Mouse (Mus musculus): ENCODE data around the gene Hectd4. TPM values are rescaled to one million over a fixed set of nuclear protein-coding genes. Genes with fewer than 3 reads are reported as not detected.
A peak's percentile ranks its signal among the peaks of the same experiment; 100 is the strongest.

Gene Hectd4
- total and polyA plus RNA-seq, 2 experiments from 2014 or later: 15.9 to 107 TPM

DNA sequence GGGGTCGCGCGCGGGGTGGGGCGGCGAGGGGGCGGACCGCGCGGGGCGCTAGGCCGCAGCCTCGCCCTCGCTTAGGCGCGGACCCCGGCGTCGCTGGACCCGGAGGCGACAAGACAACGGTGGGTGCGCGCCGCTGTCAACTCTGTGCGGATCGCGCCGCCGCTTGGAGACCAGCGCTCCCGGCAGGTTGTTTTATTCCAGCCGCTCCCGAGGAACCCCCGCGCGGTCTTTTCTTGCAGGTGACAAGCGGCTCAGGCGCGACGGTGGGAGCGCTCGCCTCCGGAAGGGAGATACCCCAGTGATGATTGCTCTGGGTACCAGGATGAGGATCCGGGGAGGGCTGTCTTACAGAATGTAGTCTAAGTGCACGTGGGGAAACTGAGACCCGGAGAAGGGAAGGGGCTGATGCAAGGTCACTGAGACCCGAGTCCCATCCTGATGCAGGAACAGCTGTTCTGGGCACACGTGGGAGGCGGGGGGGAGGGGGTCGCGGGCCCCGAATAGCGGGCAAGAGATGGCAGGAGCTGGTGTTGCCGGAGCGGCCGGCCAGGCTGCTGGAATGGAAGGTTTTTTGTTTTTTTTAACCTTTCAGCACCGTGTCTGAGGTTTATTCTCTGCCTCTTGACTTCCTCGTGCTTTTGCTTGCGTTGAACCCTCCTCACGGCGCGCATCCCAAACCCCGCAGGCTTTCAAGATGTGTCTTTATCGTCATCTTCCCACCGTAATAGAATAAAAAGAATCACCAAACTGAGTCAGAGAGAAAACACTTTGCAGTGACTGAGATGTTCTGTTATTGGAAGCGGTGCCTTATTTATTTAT, 178.3 kb downstream of the Hectd4 start:
- H3K9ac ChIP-seq (replicated peaks; ENCODE audit: low read length): peak overlapping the region; percentile 93
- peak overlapping the region; percentile 86 for H3K27ac ChIP-seq
- H3K27me3 ChIP-seq (ENCODE audit: insufficient read depth, low read length): no peaks in the 10 kb centered on the region
- TF ChIP-seq CTCF (IDR thresholded peaks at IDR 0.05; ENCODE audit: low read depth): no peak
- DNase-seq (ENCODE audit: low spot score): peak; percentile 55
- peak overlapping the region; percentile 75 for H3K4me2 ChIP-seq (ENCODE audit: low read depth, low read length)
- peak overlapping the region; percentile 96 for H3K4me3 ChIP-seq (ENCODE audit: low read length)
- 1% methylated on average over 65 of the region's 67 CpGs for WGBS
- no peaks in the 10 kb centered on the region for H3K9me3 ChIP-seq (ENCODE audit: low read length)
- peak; percentile 80 for ATAC-seq
- peaks cover 12% of the 10 kb centered on the region for H3K4me1 ChIP-seq (ENCODE audit: insufficient read depth, low read length)
- H3K36me3 ChIP-seq (ENCODE audit: insufficient read depth, low read length): 0 out of 2 replicates have a peak, but pooled peaks cover 3% of the 10 kb centered on the region

DNA sequence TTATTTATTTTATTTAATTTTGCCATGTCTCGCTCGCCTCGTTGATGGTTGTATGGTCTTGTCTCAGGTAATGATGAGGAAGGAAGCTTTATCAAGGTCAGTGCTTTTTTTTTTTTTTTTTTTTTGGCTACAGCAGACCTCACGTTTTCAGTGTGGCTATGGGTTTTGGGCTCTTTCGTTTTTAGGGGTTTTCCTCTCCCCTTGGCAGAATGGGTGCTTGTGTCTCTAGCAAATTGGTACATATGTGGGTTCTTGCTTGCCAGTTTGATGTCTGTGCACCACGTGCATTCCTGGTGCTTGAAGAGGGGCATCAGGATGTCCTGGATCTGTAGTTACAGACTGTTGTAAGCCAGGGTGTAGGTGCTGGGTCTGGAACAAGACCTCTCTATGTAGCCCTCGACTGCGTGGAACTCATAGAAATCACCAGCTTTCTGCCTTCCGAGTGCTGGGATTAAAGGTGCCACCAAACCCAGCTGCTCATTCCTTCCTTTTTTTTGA, 179.0 kb downstream of the Hectd4 start:
- Histone ChIP-seq H3K27ac (no peak overlapping the region; the same call in 1 of the 2 replicates), H3K4me2 (ENCODE audit: low read depth, low read length) (peak overlapping the region; percentile 75), H3K4me3 (ENCODE audit: low read length) (peak overlapping the region; percentile 96), H3K9ac (replicated peaks; ENCODE audit: low read length) (peak overlapping the region; percentile 93), H3K36me3 (ENCODE audit: insufficient read depth, low read length) (0 out of 2 replicates have a peak, but pooled peaks cover 3% of the 10 kb centered on the region), H3K27me3 (ENCODE audit: insufficient read depth, low read length) (no peaks in the 10 kb centered on the region), H3K4me1 (ENCODE audit: insufficient read depth, low read length) (peaks cover 12% of the 10 kb centered on the region), H3K9me3 (ENCODE audit: low read length) (no peaks in the 10 kb centered on the region)
- no peak for TF ChIP-seq CTCF (IDR thresholded peaks at IDR 0.05; ENCODE audit: low read depth)
- DNase-seq (ENCODE audit: low spot score) (no peak), ATAC-seq (no peak)
- 55% methylated on average over 9 of the region's 9 CpGs for WGBS

DNA sequence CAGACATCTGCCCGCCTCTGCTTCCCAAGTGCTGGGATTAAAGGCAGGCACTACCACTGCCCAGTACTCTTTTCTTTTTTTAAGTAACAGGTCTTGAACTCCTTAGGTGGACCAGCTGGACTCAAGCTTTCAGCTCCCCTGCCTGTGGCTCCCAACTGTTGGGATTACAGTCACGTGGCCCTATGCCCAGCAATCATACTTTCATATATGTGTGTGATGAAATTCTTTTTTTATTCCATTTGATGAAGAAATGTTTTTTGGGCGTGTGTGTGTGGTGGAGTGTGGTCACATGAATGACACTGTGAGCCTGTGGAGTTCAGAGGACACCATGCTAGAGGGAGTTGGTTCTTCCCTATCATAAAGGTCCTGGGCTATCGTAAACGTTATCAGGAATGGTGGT, 179.5 kb downstream of the Hectd4 start:
- Histone ChIP-seq H3K9ac (replicated peaks; ENCODE audit: low read length) (0 out of 2 replicates have a peak overlapping the region, but pooled peaks have one; percentile 93), H3K4me2 (ENCODE audit: low read depth, low read length) (peak overlapping the region; percentile 75; the same call in 1 of the 2 replicates), H3K4me3 (ENCODE audit: low read length) (no peak overlapping the region)

DNA sequence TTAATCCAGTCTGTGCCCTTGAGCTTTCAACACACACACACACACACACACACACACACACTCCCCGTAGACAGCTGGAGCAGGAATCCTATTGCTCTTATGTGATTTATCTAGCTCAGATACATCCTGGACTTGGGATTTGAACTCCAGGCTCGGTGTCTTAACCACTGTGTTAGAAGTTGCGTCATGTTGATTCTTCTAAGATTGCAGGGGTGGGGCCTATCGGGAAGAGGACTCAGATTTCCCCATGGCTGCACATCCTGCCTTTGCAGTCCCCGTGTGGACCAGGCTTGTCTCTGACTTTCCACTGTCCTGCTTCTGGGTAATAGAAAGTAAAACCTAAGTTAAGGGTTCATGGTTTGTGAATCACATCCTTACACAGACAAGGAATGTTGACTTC, 180.0 kb downstream of the Hectd4 start:
- no peak for TF ChIP-seq CTCF (IDR thresholded peaks at IDR 0.05; ENCODE audit: low read depth)
- no peak overlapping the region for H3K4me2 ChIP-seq (ENCODE audit: low read depth, low read length)
- H3K9me3 ChIP-seq (ENCODE audit: low read length): no peaks in the 10 kb centered on the region
- no peaks in the 10 kb centered on the region for H3K27me3 ChIP-seq (ENCODE audit: insufficient read depth, low read length)
- no peak overlapping the region for H3K4me3 ChIP-seq (ENCODE audit: low read length)
- H3K4me1 ChIP-seq (ENCODE audit: insufficient read depth, low read length): peaks cover 12% of the 10 kb centered on the region
- no peak overlapping the region for H3K9ac ChIP-seq (replicated peaks; ENCODE audit: low read length)
- DNase-seq (ENCODE audit: low spot score) (no peak), ATAC-seq (no peak)
- H3K27ac ChIP-seq: no peak overlapping the region
- 76% methylated on average over 5 of the region's 5 CpGs for WGBS
- 0 out of 2 replicates have a peak, but pooled peaks cover 3% of the 10 kb centered on the region for H3K36me3 ChIP-seq (ENCODE audit: insufficient read depth, low read length)

More for the DNA sequence above, 179.5 kb downstream of the Hectd4 start:
- ATAC-seq (no peak), DNase-seq (ENCODE audit: low spot score) (no peak)
- Histone ChIP-seq H3K27ac (no peak overlapping the region), H3K4me1 (ENCODE audit: insufficient read depth, low read length) (peaks cover 12% of the 10 kb centered on the region), H3K36me3 (ENCODE audit: insufficient read depth, low read length) (0 out of 2 replicates have a peak, but pooled peaks cover 3% of the 10 kb centered on the region), H3K27me3 (ENCODE audit: insufficient read depth, low read length) (no peaks in the 10 kb centered on the region), H3K9me3 (ENCODE audit: low read length) (no peaks in the 10 kb centered on the region)
- WGBS: 87% methylated on average over 5 of the region's 5 CpGs
- no peak for TF ChIP-seq CTCF (IDR thresholded peaks at IDR 0.05; ENCODE audit: low read depth)

DNA sequence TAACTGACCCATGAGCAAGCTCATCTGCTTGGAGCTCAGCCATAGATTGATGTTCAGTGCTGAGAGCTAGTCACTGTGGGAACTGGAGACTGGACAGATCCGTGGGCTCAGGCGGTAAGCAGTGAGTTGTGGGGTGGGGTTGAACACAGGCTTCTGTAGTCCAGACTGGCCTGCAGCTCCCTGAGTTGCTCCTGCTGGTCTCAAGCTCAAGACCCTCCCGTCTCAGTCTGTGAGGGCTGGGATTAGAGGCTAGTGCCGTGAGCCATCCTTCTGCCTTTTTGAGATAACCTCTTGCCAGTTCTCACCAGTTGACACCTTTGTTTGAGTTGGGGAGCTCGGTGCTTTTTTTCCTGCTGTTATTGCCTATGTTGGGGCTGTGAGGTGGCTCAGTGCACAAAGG, 180.8 kb downstream of the Hectd4 start:
- TF ChIP-seq CTCF (IDR thresholded peaks at IDR 0.05; ENCODE audit: low read depth): no peak
- H3K36me3 ChIP-seq (ENCODE audit: insufficient read depth, low read length): 0 out of 2 replicates have a peak, but pooled peaks cover 3% of the 10 kb centered on the region
- 91% methylated on average over 5 of the region's 5 CpGs for WGBS
- no peaks in the 10 kb centered on the region for H3K27me3 ChIP-seq (ENCODE audit: insufficient read depth, low read length)
- DNase-seq (ENCODE audit: low spot score) (no peak), ATAC-seq (no peak)
- H3K4me1 ChIP-seq (ENCODE audit: insufficient read depth, low read length): peaks cover 12% of the 10 kb centered on the region
- no peak overlapping the region for H3K9ac ChIP-seq (replicated peaks; ENCODE audit: low read length)
- no peak overlapping the region for H3K27ac ChIP-seq
- H3K4me2 ChIP-seq (ENCODE audit: low read depth, low read length): no peak overlapping the region
- H3K4me3 ChIP-seq (ENCODE audit: low read length): no peak overlapping the region
- no peaks in the 10 kb centered on the region for H3K9me3 ChIP-seq (ENCODE audit: low read length)

DNA sequence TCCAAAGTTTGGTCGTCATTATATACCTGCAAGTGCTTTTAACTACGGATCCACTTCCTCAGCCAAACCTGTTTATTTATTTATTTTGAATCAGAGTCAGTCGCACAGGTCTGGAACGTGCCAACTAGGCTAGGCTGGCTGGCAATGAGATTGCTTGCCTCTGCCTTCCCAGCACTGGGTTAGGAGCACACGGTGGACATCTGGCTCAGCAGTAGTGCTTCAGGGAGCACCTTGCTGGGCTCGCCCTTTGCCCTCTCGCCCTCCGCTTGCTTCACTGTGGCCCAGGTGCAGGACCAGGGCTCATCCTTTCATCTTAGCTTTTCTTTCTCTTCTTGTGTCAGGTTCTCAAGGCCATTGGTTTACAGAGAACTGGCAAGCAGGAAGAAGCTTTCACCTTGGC, 187.8 kb downstream of the Hectd4 start:
- no peaks in the 10 kb centered on the region for H3K27me3 ChIP-seq (ENCODE audit: insufficient read depth, low read length)
- DNase-seq (ENCODE audit: low spot score) (no peak), ATAC-seq (no peak)
- no peak overlapping the region for H3K4me2 ChIP-seq (ENCODE audit: low read depth, low read length)
- no peak overlapping the region for H3K27ac ChIP-seq
- 89% methylated on average over 8 of the region's 8 CpGs for WGBS
- H3K4me3 ChIP-seq (ENCODE audit: low read length): no peak overlapping the region
- no peak for TF ChIP-seq CTCF (IDR thresholded peaks at IDR 0.05; ENCODE audit: low read depth)
- peaks cover 23% of the 10 kb centered on the region; the same call in 1 of the 2 replicates for H3K36me3 ChIP-seq (ENCODE audit: insufficient read depth, low read length)
- no peaks in the 10 kb centered on the region for H3K4me1 ChIP-seq (ENCODE audit: insufficient read depth, low read length)
- no peaks in the 10 kb centered on the region for H3K9me3 ChIP-seq (ENCODE audit: low read length)
- H3K9ac ChIP-seq (replicated peaks; ENCODE audit: low read length): no peak overlapping the region

Data from hindbrain, postnatal 0 days (tissue).